Mouse (Mus musculus) liver, embryonic 15.5 days (tissue): Measurements from ENCODE around the gene Sin3a. TPM values are rescaled to one million over a fixed set of nuclear protein-coding genes. Genes with fewer than 3 reads are reported as not detected.

Experiments
- ATAC-seq: fragments of 200-750 bp; cut with Nextera tagmentation; 2 replicates; pipeline ENCODE4 v1.8.0; 2017; ENCODE audit warnings: moderate number of reproducible peaks, mild to moderate bottlenecking, moderate library complexity; ENCODE audit not compliant: insufficient read depth
- H3K27ac ChIP-seq: fragments of 300-500 bp; sonication (generic); replicated peaks from 2 replicates; pipeline ENCODE4 v1.5.1; 2015; ENCODE audit warnings: mild to moderate bottlenecking, inconsistent platforms
- H3K27me3 ChIP-seq: fragments of 300-500 bp; sonication (generic); 2 replicates; pipeline ENCODE4 v1.6.1; 2015; ENCODE audit warnings: mild to moderate bottlenecking, inconsistent platforms
- H3K36me3 ChIP-seq: fragments of 300-500 bp; sonication (generic); replicated peaks from 2 replicates; pipeline ENCODE4 v1.6.1; 2015; ENCODE audit warnings: moderate library complexity, mild to moderate bottlenecking, inconsistent platforms
- H3K4me1 ChIP-seq: fragments of 300-500 bp; sonication (generic); replicated peaks from 2 replicates; pipeline ENCODE4 v1.6.1; 2015; ENCODE audit warnings: inconsistent platforms
- H3K4me2 ChIP-seq: fragments of 300-500 bp; sonication (generic); 2 replicates; pipeline ENCODE4 v1.6.1; 2015; ENCODE audit warnings: moderate library complexity, mild to moderate bottlenecking, inconsistent platforms
- H3K4me3 ChIP-seq: fragments of 300-500 bp; sonication (generic); replicated peaks from 2 replicates; pipeline ENCODE4 v1.5.1; 2015; ENCODE audit warnings: mild to moderate bottlenecking, inconsistent platforms
- H3K9ac ChIP-seq: fragments of 300-500 bp; sonication (generic); 2 replicates; pipeline ENCODE4 v1.6.1; 2015; ENCODE audit warnings: moderate library complexity, mild to moderate bottlenecking, inconsistent platforms
- H3K9me3 ChIP-seq: fragments of 300-500 bp; sonication (generic); replicated peaks from 2 replicates; pipeline ENCODE4 v1.6.1; 2016; ENCODE audit warnings: inconsistent platforms
- WGBS: fragments of 180-500 bp; shearing (Covaris S2); methylation state at CpG from one replicate; pipeline ENCODE4 v1.1.7; 2015; ENCODE audit warnings: mixed read lengths; ENCODE audit not compliant: insufficient replicate concordance; 5-methylcytosine and 5-hydroxymethylcytosine counted together
- polyA plus RNA-seq: library from polyadenylated mRNA; unstranded; fragments of >200 nt; fragmentation: Nextera tagmentation; extraction: Ambion mirVana; gene quantifications from 2 replicates; pipeline ENCODE4 v1.2.1, GENCODE M21; 2015

Sin3a gene
- polyA plus RNA-seq, 1 experiment from 2014 or later, result 14.1 TPM

GRCm38 (mm10) chr9:57074171-57074821, 2.5 kb downstream of the Sin3a start:
- peak overlapping the region; percentile 92 for H3K4me3 ChIP-seq
- no peaks in the 10 kb centered on the region for H3K9me3 ChIP-seq
- no peak for ATAC-seq
- H3K36me3 ChIP-seq, result no peaks in the 10 kb centered on the region
- H3K27me3 ChIP-seq, result no peaks in the 10 kb centered on the region
- H3K27ac ChIP-seq, result peak overlapping the region; percentile 99
- peaks cover 59% of the 10 kb centered on the region for H3K4me1 ChIP-seq
- 2% methylated on average over 21 of the region's 21 CpGs for WGBS
- peak overlapping the region; percentile 96 for H3K4me2 ChIP-seq
- peak overlapping the region; percentile 66 for H3K9ac ChIP-seq

GRCm38 (mm10) chr9:57074822-57075603, 3.2 kb downstream of the Sin3a start:
- peaks cover 52% of the 10 kb centered on the region for H3K4me1 ChIP-seq

GRCm38 (mm10) chr9:57075681-57076381, 4.0 kb downstream of the Sin3a start:
- WGBS, result under 1% methylated on average over 43 of the region's 43 CpGs
- Histone ChIP-seq H3K36me3 (0 out of 2 replicates have a peak, but pooled peaks cover 4% of the 10 kb centered on the region), H3K27ac (peak overlapping the region; percentile 99), H3K4me2 (peak overlapping the region; percentile 96), H3K4me3 (peak overlapping the region; percentile 92), H3K4me1 (peaks cover 44% of the 10 kb centered on the region), H3K27me3 (no peaks in the 10 kb centered on the region), H3K9ac (peak overlapping the region; percentile 84), H3K9me3 (no peaks in the 10 kb centered on the region)
- peak; percentile 80 for ATAC-seq

More at GRCm38 (mm10) chr9:57074822-57075603, 3.2 kb downstream of the Sin3a start:
- Histone ChIP-seq H3K4me3 (peak overlapping the region; percentile 92), H3K9ac (peak overlapping the region; percentile 66), H3K27me3 (no peaks in the 10 kb centered on the region), H3K27ac (peak overlapping the region; percentile 99), H3K36me3 (0 out of 2 replicates have a peak, but pooled peaks cover 4% of the 10 kb centered on the region), H3K9me3 (no peaks in the 10 kb centered on the region), H3K4me2 (peak overlapping the region; percentile 96)
- 7% methylated on average over 17 of the region's 17 CpGs for WGBS
- ATAC-seq, result no peak

- Histone ChIP-seq H3K27ac (peak overlapping the region; percentile 99), H3K27me3 (no peaks in the 10 kb centered on the region), H3K4me2 (peak overlapping the region; percentile 96), H3K36me3 (0 out of 2 replicates have a peak, but pooled peaks cover 5% of the 10 kb centered on the region), H3K9ac (peak overlapping the region; percentile 84), H3K4me3 (peak overlapping the region; percentile 92), H3K4me1 (peaks cover 37% of the 10 kb centered on the region), H3K9me3 (no peaks in the 10 kb centered on the region)
- peak; percentile 47 for ATAC-seq
- 1% methylated on average over 61 of the region's 72 CpGs for WGBS
Measured at GRCm38 (mm10) chr9:57076701-57077660, 5.1 kb downstream of the Sin3a start.

GRCm38 (mm10) chr9:57082236-57082635, 10.4 kb downstream of the Sin3a start:
- Histone ChIP-seq H3K4me1 (peaks cover 15% of the 10 kb centered on the region), H3K9ac (no peak overlapping the region), H3K27me3 (no peaks in the 10 kb centered on the region), H3K27ac (no peak overlapping the region), H3K36me3 (peaks cover 39% of the 10 kb centered on the region), H3K9me3 (no peaks in the 10 kb centered on the region), H3K4me2 (no peak overlapping the region), H3K4me3 (no peak overlapping the region)
- no peak for ATAC-seq
- WGBS, result 78% methylated on average over 3 of the region's 3 CpGs

- 84% methylated on average over 13 of the region's 13 CpGs for WGBS
- H3K36me3 ChIP-seq, result peaks cover 89% of the 10 kb centered on the region
Measured at GRCm38 (mm10) chr9:57117261-57117755, 45.5 kb downstream of the Sin3a start.

GRCm38 (mm10) chr9:57129641-57130040, 57.8 kb downstream of the Sin3a start:
- H3K4me1 ChIP-seq, result peaks cover 24% of the 10 kb centered on the region
- H3K36me3 ChIP-seq, result peaks cover 44% of the 10 kb centered on the region
- H3K4me3 ChIP-seq, result peak overlapping the region; percentile 64

More at GRCm38 (mm10) chr9:57117261-57117755, 45.5 kb downstream of the Sin3a start:
- no peak for ATAC-seq
- Histone ChIP-seq H3K27ac (no peak overlapping the region), H3K4me3 (no peak overlapping the region), H3K27me3 (no peaks in the 10 kb centered on the region), H3K4me1 (no peaks in the 10 kb centered on the region), H3K9me3 (no peaks in the 10 kb centered on the region), H3K9ac (no peak overlapping the region), H3K4me2 (no peak overlapping the region)

GRCm38 (mm10) chr9:57130577-57131433, 59.0 kb downstream of the Sin3a start, which contains the start of gene Man2c1:
Gene Man2c1 (plus strand): TSS chr9:57130690.
- peak; percentile 89 for ATAC-seq
- WGBS, result under 1% methylated on average over 58 of the region's 58 CpGs
- peaks cover 43% of the 10 kb centered on the region for H3K36me3 ChIP-seq

More at GRCm38 (mm10) chr9:57129641-57130040, 57.8 kb downstream of the Sin3a start:
- peak overlapping the region; percentile 88 for H3K4me2 ChIP-seq
- no peaks in the 10 kb centered on the region for H3K9me3 ChIP-seq
- ATAC-seq, result no peak
- no peaks in the 10 kb centered on the region for H3K27me3 ChIP-seq
- H3K9ac ChIP-seq, result peak overlapping the region; percentile 64; the same call in 1 of the 2 replicates
- H3K27ac ChIP-seq, result 0 out of 2 replicates have a peak overlapping the region, but pooled peaks have one; percentile 21

GRCm38 (mm10) chr9:57137246-57137645, 65.4 kb downstream of the Sin3a start:
- Histone ChIP-seq H3K36me3 (peaks cover 72% of the 10 kb centered on the region), H3K9ac (no peak overlapping the region), H3K4me1 (no peaks in the 10 kb centered on the region), H3K4me2 (no peak overlapping the region), H3K27me3 (no peaks in the 10 kb centered on the region), H3K9me3 (no peaks in the 10 kb centered on the region), H3K4me3 (no peak overlapping the region), H3K27ac (no peak overlapping the region)
- WGBS, result 81% methylated on average over 6 of the region's 6 CpGs
- no peak for ATAC-seq

More at GRCm38 (mm10) chr9:57130577-57131433, 59.0 kb downstream of the Sin3a start, which contains the start of gene Man2c1:
- H3K4me1 ChIP-seq, result peaks cover 24% of the 10 kb centered on the region
- no peaks in the 10 kb centered on the region for H3K9me3 ChIP-seq
- H3K27ac ChIP-seq, result peak within 1 kb of the TSS; percentile 89
- H3K4me3 ChIP-seq, result peak within 1 kb of the TSS; percentile 64
- peak within 1 kb of the TSS; percentile 64 for H3K9ac ChIP-seq
- no peaks in the 10 kb centered on the region for H3K27me3 ChIP-seq
- peak within 1 kb of the TSS; percentile 88 for H3K4me2 ChIP-seq
